Mouse (Mus musculus): ENCODE measurements around the gene H2al2b.
"Not testable (repeated sequence)": the region's sequence is repeated elsewhere in the genome, so short reads cannot be mapped to it uniquely, and the experiment has no call there.

H2al2b gene

DNA sequence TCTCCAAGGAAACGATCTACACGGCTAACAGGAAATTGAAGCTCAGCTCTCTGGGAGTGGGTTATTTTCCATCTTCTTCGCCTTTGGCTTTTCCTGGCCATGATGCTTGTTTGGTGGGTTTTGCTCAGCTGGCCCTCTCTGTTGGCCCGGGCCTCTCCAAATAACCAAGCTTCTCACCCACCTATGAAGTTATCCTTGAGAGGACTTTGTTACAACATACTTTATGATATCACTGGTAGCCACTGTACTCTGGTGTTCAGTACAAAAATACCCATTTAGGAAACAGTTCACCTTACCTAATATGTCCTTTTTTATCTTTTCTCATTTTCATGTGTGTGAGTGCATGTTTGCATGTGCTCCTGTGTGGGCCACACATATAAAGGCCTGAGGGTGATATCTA, at the start of gene H2al2b:
Gene H2al2b (minus strand): TSS at position 101 of the 400 bp plus-strand sequence.
- not testable (repeated sequence) for DNase-seq (ENCODE audit: low spot score in 2 of 2)

Data from right cerebral cortex, postnatal 10 days (tissue).